Mouse (Mus musculus) intestine, embryonic 16.5 days (tissue): ENCODE measurements around the gene Mgat4b. TPM values are rescaled to one million over a fixed set of nuclear protein-coding genes. Genes with fewer than 3 reads are reported as not detected.

Source experiments
- ATAC-seq: fragments of 200-750 bp; cut with Nextera tagmentation; 2 replicates; pipeline ENCODE4 v1.8.0; 2017; ENCODE audit warnings: moderate TSS enrichment, moderate library complexity
- H3K27ac ChIP-seq: fragments of 300-500 bp; sonication (generic); 2 replicates; pipeline ENCODE4 v1.5.1; 2014; ENCODE audit warnings: mild to moderate bottlenecking, low read length
- H3K27me3 ChIP-seq: fragments of 300-500 bp; sonication (generic); replicated peaks from 2 replicates; pipeline ENCODE4 v1.6.1; 2014; ENCODE audit warnings: low read length, control low read depth, mixed read lengths; ENCODE audit not compliant: control insufficient read depth, insufficient read depth
- H3K36me3 ChIP-seq: fragments of 300-500 bp; sonication (generic); 2 replicates; pipeline ENCODE4 v1.6.1; 2014; ENCODE audit warnings: low read length, control low read depth; ENCODE audit not compliant: control insufficient read depth, insufficient read depth
- H3K4me1 ChIP-seq: fragments of 300-500 bp; sonication (generic); 2 replicates; pipeline ENCODE4 v1.6.1; 2014; ENCODE audit warnings: low read length, control low read depth, mixed read lengths; ENCODE audit not compliant: control insufficient read depth, insufficient read depth
- H3K4me2 ChIP-seq: fragments of 300-500 bp; sonication (generic); 2 replicates; pipeline ENCODE4 v1.6.1; 2014; ENCODE audit warnings: low read depth, low read length, control low read depth
- H3K4me3 ChIP-seq: fragments of 300-500 bp; sonication (generic); 2 replicates; pipeline ENCODE4 v1.5.1; 2014; ENCODE audit warnings: mild to moderate bottlenecking, low read length
- H3K9ac ChIP-seq: fragments of 300-500 bp; sonication (generic); 2 replicates; pipeline ENCODE4 v1.6.1; 2014; ENCODE audit warnings: low read depth, low read length
- H3K9me3 ChIP-seq: fragments of 300-500 bp; sonication (generic); 2 replicates; pipeline ENCODE4 v1.6.1; 2016; ENCODE audit warnings: low read length, control low read depth; ENCODE audit not compliant: control insufficient read depth
- WGBS: fragments of 180-500 bp; shearing (Covaris S2); extraction: QIAGEN DNeasy Blood & Tissue Kit; methylation state at CpG from one replicate; pipeline ENCODE4 v1.1.7; 2014; 5-methylcytosine and 5-hydroxymethylcytosine counted together
- polyA plus RNA-seq: library from polyadenylated mRNA; unstranded; fragments of >200 nt; fragmentation: Nextera tagmentation; extraction: Ambion mirVana; gene quantifications from 2 replicates; pipeline ENCODE4 v1.2.1, GENCODE M21; 2015

The Mgat4b gene
- polyA plus RNA-seq, 1 experiment from 2014 or later = 8.2 TPM

GRCm38 (mm10) chr11:50254010-50254580 lies 43.4 kb downstream of the Mgat4b start:
- no peak overlapping the region for H3K4me2 ChIP-seq
- WGBS = 78% methylated on average over 12 of the region's 12 CpGs
- ATAC-seq = no peak
- peaks cover 5% of the 10 kb centered on the region for H3K4me1 ChIP-seq
- no peak overlapping the region for H3K27ac ChIP-seq
- no peak overlapping the region for H3K9ac ChIP-seq
- no peaks in the 10 kb centered on the region for H3K27me3 ChIP-seq
- peaks cover 17% of the 10 kb centered on the region for H3K36me3 ChIP-seq
- no peaks in the 10 kb centered on the region for H3K9me3 ChIP-seq
- H3K4me3 ChIP-seq = no peak overlapping the region

GRCm38 (mm10) chr11:50256615-50257014 lies 45.9 kb downstream of the Mgat4b start:
- no peak overlapping the region for H3K4me3 ChIP-seq
- no peaks in the 10 kb centered on the region for H3K9me3 ChIP-seq
- H3K27me3 ChIP-seq = no peaks in the 10 kb centered on the region
- peaks cover 17% of the 10 kb centered on the region for H3K36me3 ChIP-seq
- no peak overlapping the region for H3K27ac ChIP-seq
- no peak for ATAC-seq
- peaks cover 5% of the 10 kb centered on the region for H3K4me1 ChIP-seq
- H3K4me2 ChIP-seq = no peak overlapping the region
- WGBS = 84% methylated on average over 7 of the region's 7 CpGs
- no peak overlapping the region for H3K9ac ChIP-seq

GRCm38 (mm10) chr11:50258310-50258709 lies 47.6 kb downstream of the Mgat4b start:
- H3K36me3 ChIP-seq = peaks cover 28% of the 10 kb centered on the region
- H3K4me2 ChIP-seq = no peak overlapping the region
- H3K4me3 ChIP-seq = no peak overlapping the region
- ATAC-seq = no peak
- H3K27me3 ChIP-seq = no peaks in the 10 kb centered on the region
- H3K9ac ChIP-seq = no peak overlapping the region
- H3K9me3 ChIP-seq = no peaks in the 10 kb centered on the region
- 83% methylated on average over 7 of the region's 7 CpGs for WGBS
- H3K4me1 ChIP-seq = no peaks in the 10 kb centered on the region
- no peak overlapping the region for H3K27ac ChIP-seq

- Histone ChIP-seq H3K36me3 (peaks cover 37% of the 10 kb centered on the region), H3K4me2 (no peak overlapping the region), H3K9ac (no peak overlapping the region), H3K9me3 (no peaks in the 10 kb centered on the region), H3K27ac (no peak overlapping the region), H3K4me1 (no peaks in the 10 kb centered on the region), H3K4me3 (no peak overlapping the region), H3K27me3 (no peaks in the 10 kb centered on the region)
- ATAC-seq = no peak
- 93% methylated on average over 4 of the region's 4 CpGs for WGBS
These were observed 51.3 kb downstream of the Mgat4b start for GRCm38 (mm10) chr11:50262020-50262419.

GRCm38 (mm10) chr11:50263198-50263597 lies 52.5 kb downstream of the Mgat4b start:
- H3K9ac ChIP-seq = no peak overlapping the region
- H3K4me3 ChIP-seq = no peak overlapping the region
- no peak overlapping the region for H3K27ac ChIP-seq
- 84% methylated on average over 3 of the region's 3 CpGs for WGBS
- no peaks in the 10 kb centered on the region for H3K9me3 ChIP-seq
- no peak overlapping the region for H3K4me2 ChIP-seq
- no peak for ATAC-seq
- no peaks in the 10 kb centered on the region for H3K4me1 ChIP-seq
- no peaks in the 10 kb centered on the region for H3K27me3 ChIP-seq
- peaks cover 30% of the 10 kb centered on the region for H3K36me3 ChIP-seq

- no peak overlapping the region for H3K9ac ChIP-seq
- WGBS = 84% methylated on average over 8 of the region's 8 CpGs
- H3K4me1 ChIP-seq = no peaks in the 10 kb centered on the region
- H3K36me3 ChIP-seq = peaks cover 25% of the 10 kb centered on the region
- peak; percentile 56; the same call in 1 of the 2 replicates for ATAC-seq
- H3K4me2 ChIP-seq = no peak overlapping the region
- no peak overlapping the region for H3K4me3 ChIP-seq
- H3K27me3 ChIP-seq = no peaks in the 10 kb centered on the region
- H3K9me3 ChIP-seq = no peaks in the 10 kb centered on the region
- H3K27ac ChIP-seq = no peak overlapping the region
These were observed 55.2 kb downstream of the Mgat4b start for GRCm38 (mm10) chr11:50265931-50266330.

- Histone ChIP-seq H3K4me1 (no peaks in the 10 kb centered on the region), H3K27me3 (no peaks in the 10 kb centered on the region), H3K9me3 (no peaks in the 10 kb centered on the region), H3K36me3 (peaks cover 22% of the 10 kb centered on the region), H3K9ac (no peak overlapping the region), H3K4me2 (no peak overlapping the region), H3K4me3 (no peak overlapping the region), H3K27ac (no peak overlapping the region)
- ATAC-seq = peak; percentile 52
- 86% methylated on average over 3 of the region's 3 CpGs for WGBS
These were observed 56.3 kb downstream of the Mgat4b start for GRCm38 (mm10) chr11:50266997-50267396.

GRCm38 (mm10) chr11:50269163-50269562 lies 58.5 kb downstream of the Mgat4b start:
- H3K4me2 ChIP-seq = no peak overlapping the region
- no peaks in the 10 kb centered on the region for H3K4me1 ChIP-seq
- no peak overlapping the region for H3K4me3 ChIP-seq
- no peaks in the 10 kb centered on the region for H3K9me3 ChIP-seq
- no peak overlapping the region for H3K27ac ChIP-seq
- WGBS = 86% methylated on average over 2 of the region's 2 CpGs
- peaks cover 14% of the 10 kb centered on the region for H3K36me3 ChIP-seq
- ATAC-seq = no peak
- no peaks in the 10 kb centered on the region for H3K27me3 ChIP-seq
- H3K9ac ChIP-seq = no peak overlapping the region

- Histone ChIP-seq H3K4me1 (no peaks in the 10 kb centered on the region), H3K27me3 (no peaks in the 10 kb centered on the region), H3K4me3 (no peak overlapping the region), H3K4me2 (no peak overlapping the region), H3K9me3 (no peaks in the 10 kb centered on the region), H3K9ac (no peak overlapping the region), H3K36me3 (peaks cover 10% of the 10 kb centered on the region), H3K27ac (no peak overlapping the region)
- ATAC-seq = no peak
- WGBS = 90% methylated on average over 1 of the region's 1 CpGs
These were observed 59.2 kb downstream of the Mgat4b start for GRCm38 (mm10) chr11:50269885-50270284.

- Histone ChIP-seq H3K9me3 (no peaks in the 10 kb centered on the region), H3K4me2 (no peak overlapping the region), H3K27me3 (no peaks in the 10 kb centered on the region), H3K36me3 (no peaks in the 10 kb centered on the region), H3K4me1 (peaks cover 7% of the 10 kb centered on the region; the same call in 1 of the 2 replicates), H3K27ac (no peak overlapping the region), H3K9ac (no peak overlapping the region), H3K4me3 (no peak overlapping the region)
- WGBS = 89% methylated on average over 2 of the region's 2 CpGs
- ATAC-seq = no peak
These were observed 62.1 kb downstream of the Mgat4b start for GRCm38 (mm10) chr11:50272819-50273218.
